Mouse (Mus musculus): ENCODE data around the gene Rcn1. TPM values are rescaled to one million over a fixed set of nuclear protein-coding genes. Genes with fewer than 3 reads are reported as not detected.
A peak's percentile ranks its signal among the peaks of the same experiment; 100 is the strongest.

Gene Rcn1
- 10 to 100 TPM; 17.8 to 22.5 TPM for total RNA-seq (2021)
- long read RNA-seq, transcript Rcn1-201 (6 exons, 2,720 nt): major isoform, 24 of 25 reads
- long read RNA-seq, partial matches to known transcripts: 1 of 25 reads
- long read RNA-seq, other reads (novel, unspliced or antisense): 0 of 25 reads

GRCm38 (mm10) chr2:105399085-105399891 lies at the start of gene Rcn1:
Rcn1 (minus strand) TSS chr2:105399319.
- DNase-seq (ENCODE audit: low spot score in 2 of 2): peak; percentile 13 to 28

GRCm38 (mm10) chr2:105444072-105444471 lies 45.0 kb upstream of the Rcn1 start:
- no peak for DNase-seq (ENCODE audit: low spot score in 2 of 2)

- no peak for DNase-seq (ENCODE audit: low spot score in 2 of 2)
Measured at GRCm38 (mm10) chr2:105439022-105439421, 39.9 kb upstream of the Rcn1 start.

- DNase-seq (ENCODE audit: low spot score in 2 of 2): no peak
Measured at GRCm38 (mm10) chr2:105438525-105438924, 39.4 kb upstream of the Rcn1 start.

- DNase-seq (ENCODE audit: low spot score in 2 of 2): no peak
Measured at GRCm38 (mm10) chr2:105432927-105433326, 33.8 kb upstream of the Rcn1 start.

GRCm38 (mm10) chr2:105430373-105430772 lies 31.3 kb upstream of the Rcn1 start:
- no peak for DNase-seq (ENCODE audit: low spot score in 2 of 2)

GRCm38 (mm10) chr2:105429899-105430298 lies 30.8 kb upstream of the Rcn1 start:
- no peak for DNase-seq (ENCODE audit: low spot score in 2 of 2)

GRCm38 (mm10) chr2:105428467-105428866 lies 29.3 kb upstream of the Rcn1 start:
- no peak for DNase-seq (ENCODE audit: low spot score in 2 of 2)

- peak; percentile 60 to 65 for DNase-seq (ENCODE audit: low spot score in 2 of 2)
Measured at GRCm38 (mm10) chr2:105428029-105428428, 28.9 kb upstream of the Rcn1 start.

GRCm38 (mm10) chr2:105427447-105427846 lies 28.3 kb upstream of the Rcn1 start:
- DNase-seq (ENCODE audit: low spot score in 2 of 2): no peak

- DNase-seq (ENCODE audit: low spot score in 2 of 2): no peak
Measured at GRCm38 (mm10) chr2:105418629-105419227, 19.6 kb upstream of the Rcn1 start.

- no peak for DNase-seq (ENCODE audit: low spot score in 2 of 2)
Measured at GRCm38 (mm10) chr2:105417663-105418062, 18.5 kb upstream of the Rcn1 start.

GRCm38 (mm10) chr2:105416660-105417348 lies 17.7 kb upstream of the Rcn1 start:
- no peak for DNase-seq (ENCODE audit: low spot score in 2 of 2)

GRCm38 (mm10) chr2:105416046-105416659 lies 17.0 kb upstream of the Rcn1 start:
- no peak for DNase-seq (ENCODE audit: low spot score in 2 of 2)

GRCm38 (mm10) chr2:105414309-105414708 lies 15.2 kb upstream of the Rcn1 start:
- DNase-seq (ENCODE audit: low spot score in 2 of 2): no peak

- DNase-seq (ENCODE audit: low spot score in 2 of 2): no peak
Measured at GRCm38 (mm10) chr2:105409253-105409652, 10.1 kb upstream of the Rcn1 start.

- no peak for DNase-seq (ENCODE audit: low spot score in 2 of 2)
Measured at GRCm38 (mm10) chr2:105408511-105408910, 9.4 kb upstream of the Rcn1 start.

GRCm38 (mm10) chr2:105402180-105402579 lies 3.1 kb upstream of the Rcn1 start:
- no peak for DNase-seq (ENCODE audit: low spot score in 2 of 2)

- no peak for DNase-seq (ENCODE audit: low spot score in 2 of 2)
Measured at GRCm38 (mm10) chr2:105400558-105400957, 1.4 kb upstream of the Rcn1 start.

GRCm38 (mm10) chr2:105398636-105399084 lies 459 bp downstream of the Rcn1 start:
- no peak for DNase-seq (ENCODE audit: low spot score in 2 of 2)
